Mouse (Mus musculus): ENCODE data around the gene Klk1b11. TPM values are rescaled to one million over a fixed set of nuclear protein-coding genes. Genes with fewer than 3 reads are reported as not detected.
"Not testable (repeated sequence)": the region's sequence is repeated elsewhere in the genome, so short reads cannot be mapped to it uniquely, and the experiment has no call there.

Gene Klk1b11
- not detected in 2 replicates for polyA plus RNA-seq (2012; rRNA removed)

DNA sequence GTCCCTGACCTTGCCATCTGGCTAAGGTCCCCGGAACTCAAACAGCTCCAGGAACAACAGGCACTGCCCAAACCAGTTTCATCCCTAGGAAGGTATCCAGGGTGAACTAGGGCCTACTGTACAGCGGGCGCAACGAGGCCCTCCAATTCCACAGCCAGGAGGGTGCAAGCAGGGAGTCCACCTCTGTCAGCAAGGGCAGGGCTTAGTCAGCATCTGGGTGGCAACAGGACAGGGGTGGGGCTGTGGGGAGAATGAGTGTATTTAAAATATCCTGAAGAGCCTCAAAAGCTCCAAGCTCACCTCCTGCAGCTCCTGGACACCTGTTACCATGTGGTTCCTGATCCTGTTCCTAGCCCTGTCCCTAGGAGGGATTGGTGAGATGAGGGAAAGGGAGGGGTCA is at the start of gene Klk1b11:
Gene Klk1b11, plus strand, starts transcription at position 301 of the 400 bp plus-strand sequence.
- H3K4me3 ChIP-seq (ENCODE audit: insufficient read depth, low read length); H3K4me1 ChIP-seq (ENCODE audit: control insufficient read depth, insufficient read depth, low read length); H3K27ac ChIP-seq (ENCODE audit: insufficient read depth, low read length): not testable (repeated sequence)

DNA sequence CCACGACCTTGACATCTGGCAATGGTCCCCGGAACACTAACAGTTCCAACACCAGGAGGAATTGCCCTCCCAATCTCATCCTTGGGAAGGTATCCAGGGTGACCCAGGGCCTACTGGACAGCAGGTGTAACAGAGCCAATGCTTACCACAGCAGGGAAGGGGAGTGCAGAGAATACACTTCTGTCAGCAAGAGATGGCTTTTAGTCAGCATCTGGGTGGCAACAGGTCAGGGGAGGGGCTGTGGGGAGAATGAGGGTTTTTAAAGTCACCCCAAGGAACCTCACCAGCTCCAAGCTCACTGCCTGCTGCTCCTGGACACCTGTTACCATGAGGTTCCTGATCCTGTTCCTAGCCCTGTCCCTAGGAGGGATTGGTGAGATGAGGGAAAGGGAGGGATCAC is 45.3 kb upstream of the Klk1b11 start, which contains the start of gene Klk1b8:
Gene Klk1b8, plus strand, starts transcription at position 301 of the 400 bp plus-strand sequence.
- TF ChIP-seq CTCF (IDR thresholded peaks at IDR 0.05; ENCODE audit: extremely low read depth, insufficient read depth, low read length) (no peak), POLR2A (IDR thresholded peaks at IDR 0.05; ENCODE audit: extremely low read depth, insufficient read depth, low read length) (no peak)
- Histone ChIP-seq H3K4me1 (ENCODE audit: control insufficient read depth, insufficient read depth, low read length) (no peaks in the 10 kb centered on the region), H3K4me3 (ENCODE audit: insufficient read depth, low read length) (no peak within 1 kb of the TSS), H3K27ac (ENCODE audit: insufficient read depth, low read length) (no peak within 1 kb of the TSS)

GRCm38 (mm10) chr7:43952703-43953102 is 43.0 kb upstream of the Klk1b11 start:
- no peaks in the 10 kb centered on the region for H3K4me1 ChIP-seq (ENCODE audit: control insufficient read depth, insufficient read depth, low read length)
- TF ChIP-seq CTCF (IDR thresholded peaks at IDR 0.05; ENCODE audit: extremely low read depth, insufficient read depth, low read length) (no peak), POLR2A (IDR thresholded peaks at IDR 0.05; ENCODE audit: extremely low read depth, insufficient read depth, low read length) (no peak)
- no peak overlapping the region for H3K27ac ChIP-seq (ENCODE audit: insufficient read depth, low read length)
- no peak overlapping the region for H3K4me3 ChIP-seq (ENCODE audit: insufficient read depth, low read length)

DNA sequence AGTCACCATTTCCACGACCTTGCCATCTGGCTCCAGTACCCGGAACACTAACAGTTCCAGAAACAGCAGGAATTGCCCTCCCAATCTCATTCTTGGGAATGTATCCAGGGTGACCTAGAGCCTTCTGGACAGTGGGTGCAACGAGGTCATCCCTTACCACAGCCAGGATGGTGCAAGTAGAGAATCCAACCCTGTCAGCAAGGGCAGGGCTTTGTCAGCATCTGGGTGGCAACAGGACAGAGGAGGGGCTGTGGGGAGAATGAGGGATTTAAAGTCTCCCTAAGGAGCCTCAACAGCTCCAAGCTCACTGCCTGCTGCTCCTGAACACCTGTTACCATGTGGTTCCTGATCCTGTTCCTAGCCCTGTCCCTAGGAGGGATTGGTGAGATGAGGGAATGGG is 29.2 kb upstream of the Klk1b11 start, which contains the start of gene Klk1b1:
Gene Klk1b1, plus strand, starts transcription at position 301 of the 400 bp plus-strand sequence.
- H3K4me3 ChIP-seq (ENCODE audit: insufficient read depth, low read length), result no peak within 1 kb of the TSS
- no peaks in the 10 kb centered on the region for H3K4me1 ChIP-seq (ENCODE audit: control insufficient read depth, insufficient read depth, low read length)
- no peak within 1 kb of the TSS for H3K27ac ChIP-seq (ENCODE audit: insufficient read depth, low read length)
- TF ChIP-seq CTCF (IDR thresholded peaks at IDR 0.05; ENCODE audit: extremely low read depth, insufficient read depth, low read length) (no peak), POLR2A (IDR thresholded peaks at IDR 0.05; ENCODE audit: extremely low read depth, insufficient read depth, low read length) (no peak)

GRCm38 (mm10) chr7:43967058-43967457 is 28.6 kb upstream of the Klk1b11 start:
- Histone ChIP-seq H3K4me3 (ENCODE audit: insufficient read depth, low read length) (no peak overlapping the region), H3K27ac (ENCODE audit: insufficient read depth, low read length) (no peak overlapping the region), H3K4me1 (ENCODE audit: control insufficient read depth, insufficient read depth, low read length) (no peaks in the 10 kb centered on the region)
- TF ChIP-seq POLR2A (IDR thresholded peaks at IDR 0.05; ENCODE audit: extremely low read depth, insufficient read depth, low read length), result no peak
- TF ChIP-seq CTCF (IDR thresholded peaks at IDR 0.05; ENCODE audit: extremely low read depth, insufficient read depth, low read length), result no peak

DNA sequence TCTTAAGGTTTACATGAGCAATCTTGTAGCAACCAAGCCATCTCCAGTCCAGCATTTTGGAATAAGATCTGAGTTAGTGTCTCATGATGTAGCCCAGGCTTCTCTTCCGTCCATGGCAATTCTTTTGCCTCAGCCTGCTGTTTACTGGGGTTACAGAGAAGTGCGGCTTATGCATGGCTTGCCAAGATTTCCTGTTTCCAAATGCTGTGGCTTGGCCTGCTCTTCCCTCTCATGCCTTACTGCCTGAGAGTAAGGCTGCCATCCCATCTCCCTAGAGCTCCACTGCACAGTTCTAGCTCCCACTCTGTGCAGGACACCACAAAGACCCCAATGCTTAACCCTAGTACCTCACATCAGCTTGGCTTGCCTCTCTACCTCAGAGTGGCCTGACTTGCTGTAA is 28.1 kb upstream of the Klk1b11 start:
- TF ChIP-seq POLR2A (IDR thresholded peaks at IDR 0.05; ENCODE audit: extremely low read depth, insufficient read depth, low read length), result no peak
- no peak for TF ChIP-seq CTCF (IDR thresholded peaks at IDR 0.05; ENCODE audit: extremely low read depth, insufficient read depth, low read length)
- H3K4me3 ChIP-seq (ENCODE audit: insufficient read depth, low read length), result no peak overlapping the region
- H3K27ac ChIP-seq (ENCODE audit: insufficient read depth, low read length), result no peak overlapping the region
- no peaks in the 10 kb centered on the region for H3K4me1 ChIP-seq (ENCODE audit: control insufficient read depth, insufficient read depth, low read length)

- H3K4me1 ChIP-seq (ENCODE audit: control insufficient read depth, insufficient read depth, low read length); H3K4me3 ChIP-seq (ENCODE audit: insufficient read depth, low read length); H3K27ac ChIP-seq (ENCODE audit: insufficient read depth, low read length): not testable (repeated sequence)
Measured at GRCm38 (mm10) chr7:43975761-43976160, 19.9 kb upstream of the Klk1b11 start, which contains the start of gene Klk1b9. Klk1b9 (plus strand) TSS chr7:43976061.

DNA sequence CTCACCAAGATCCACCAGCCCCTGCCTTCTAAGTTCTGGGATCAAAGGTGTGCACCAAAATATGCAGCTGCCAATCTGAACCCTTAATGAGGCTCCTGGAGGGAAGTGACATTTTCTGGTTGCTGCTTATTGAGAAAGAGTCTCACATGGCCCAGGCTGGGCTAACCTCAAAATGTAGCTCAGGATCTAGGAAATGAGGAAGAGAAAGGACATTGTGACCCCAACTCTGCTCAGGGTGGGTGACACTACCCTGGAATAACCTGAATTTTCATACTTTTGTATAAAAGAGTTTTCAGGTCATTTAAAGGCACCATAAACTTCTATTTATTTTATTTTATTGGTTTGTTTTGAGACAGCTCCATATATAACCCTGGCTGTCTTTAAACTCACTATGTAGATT is 10.0 kb upstream of the Klk1b11 start:
- no peak overlapping the region for H3K27ac ChIP-seq (ENCODE audit: insufficient read depth, low read length)
- H3K4me3 ChIP-seq (ENCODE audit: insufficient read depth, low read length), result no peak overlapping the region
- no peaks in the 10 kb centered on the region for H3K4me1 ChIP-seq (ENCODE audit: control insufficient read depth, insufficient read depth, low read length)
- TF ChIP-seq POLR2A (IDR thresholded peaks at IDR 0.05; ENCODE audit: extremely low read depth, insufficient read depth, low read length), result no peak
- no peak for TF ChIP-seq CTCF (IDR thresholded peaks at IDR 0.05; ENCODE audit: extremely low read depth, insufficient read depth, low read length)

- not testable (repeated sequence) for H3K4me1 ChIP-seq (ENCODE audit: control insufficient read depth, insufficient read depth, low read length); H3K4me3 ChIP-seq (ENCODE audit: insufficient read depth, low read length); H3K27ac ChIP-seq (ENCODE audit: insufficient read depth, low read length)
Measured at GRCm38 (mm10) chr7:43994821-43995220, 856 bp upstream of the Klk1b11 start.

DNA sequence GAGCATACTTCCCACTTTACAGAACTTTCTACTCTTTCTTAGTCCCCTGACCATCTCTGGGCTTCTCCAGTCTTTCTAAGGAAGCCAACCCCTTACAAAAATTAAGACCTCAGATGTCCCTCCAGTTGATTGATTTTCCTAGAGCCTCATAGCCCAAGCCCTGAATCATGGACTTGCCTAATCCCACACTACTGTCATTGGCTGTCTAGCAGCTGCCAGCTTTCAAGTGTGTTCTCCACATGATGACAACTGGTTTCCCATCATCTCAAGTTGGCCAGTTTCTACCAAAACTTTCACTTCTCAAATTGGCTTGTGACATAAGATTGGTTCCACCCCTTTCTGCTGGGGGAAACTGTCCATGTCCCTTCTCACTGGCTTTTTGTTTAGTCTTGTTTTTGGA is 9.2 kb downstream of the Klk1b11 start:
- Histone ChIP-seq H3K4me3 (ENCODE audit: insufficient read depth, low read length) (no peak overlapping the region), H3K27ac (ENCODE audit: insufficient read depth, low read length) (no peak overlapping the region), H3K4me1 (ENCODE audit: control insufficient read depth, insufficient read depth, low read length) (no peaks in the 10 kb centered on the region)
- TF ChIP-seq CTCF (IDR thresholded peaks at IDR 0.05; ENCODE audit: extremely low read depth, insufficient read depth, low read length) (no peak), POLR2A (IDR thresholded peaks at IDR 0.05; ENCODE audit: extremely low read depth, insufficient read depth, low read length) (no peak)

DNA sequence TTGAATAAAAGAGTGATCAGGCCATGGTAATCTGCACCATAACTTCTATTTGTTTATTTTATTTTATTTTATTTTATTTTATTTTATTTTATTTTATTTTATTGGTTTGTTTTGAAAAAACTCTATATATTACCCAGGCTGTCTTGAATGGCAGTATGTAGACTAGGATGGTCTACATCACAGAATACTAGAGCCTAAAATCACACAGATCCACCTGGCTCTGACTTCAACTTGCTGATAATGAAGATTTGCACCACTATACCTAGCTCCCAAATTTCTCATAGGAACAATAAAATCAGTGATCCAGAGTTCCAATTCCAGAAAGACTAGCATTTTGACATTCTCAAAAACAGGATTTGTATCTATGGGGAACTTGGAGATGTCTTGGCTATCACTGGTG is 16.2 kb downstream of the Klk1b11 start, which contains the start of gene Klk1b26:
Gene Klk1b26, plus strand, starts transcription at position 301 of the 400 bp plus-strand sequence.
- H3K4me1 ChIP-seq (ENCODE audit: control insufficient read depth, insufficient read depth, low read length); H3K27ac ChIP-seq (ENCODE audit: insufficient read depth, low read length); H3K4me3 ChIP-seq (ENCODE audit: insufficient read depth, low read length): not testable (repeated sequence)

DNA sequence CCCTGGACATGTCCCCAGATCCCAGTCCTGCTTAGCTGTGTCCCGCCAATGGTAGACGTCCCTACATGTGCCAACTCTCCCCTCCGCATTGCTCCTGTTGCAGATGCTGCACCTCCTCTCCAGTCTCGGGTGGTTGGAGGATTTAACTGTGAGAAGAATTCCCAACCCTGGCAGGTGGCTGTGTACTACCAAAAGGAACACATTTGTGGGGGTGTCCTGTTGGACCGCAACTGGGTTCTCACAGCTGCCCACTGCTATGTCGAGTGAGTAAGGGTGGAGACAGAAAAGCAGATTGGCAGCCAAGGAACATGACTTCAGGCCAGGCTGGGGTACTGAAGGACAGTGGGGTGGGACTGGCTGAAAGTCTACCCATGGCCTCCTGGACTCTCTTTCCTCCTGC is 19.0 kb downstream of the Klk1b11 start:
- not testable (repeated sequence) for H3K27ac ChIP-seq (ENCODE audit: insufficient read depth, low read length); H3K4me3 ChIP-seq (ENCODE audit: insufficient read depth, low read length)

More for the DNA sequence above, 19.0 kb downstream of the Klk1b11 start:
- H3K4me1 ChIP-seq (ENCODE audit: control insufficient read depth, insufficient read depth, low read length), result not testable (repeated sequence)

Measured in cortical plate, adult 2 months (tissue).